Mouse (Mus musculus) stomach, embryonic 14.5 days (tissue): ENCODE data around the gene Tns1. TPM values are rescaled to one million over a fixed set of nuclear protein-coding genes. Genes with fewer than 3 reads are reported as not detected.
"Not testable (repeated sequence)": the region's sequence is repeated elsewhere in the genome, so short reads cannot be mapped to it uniquely, and the experiment has no call there.

Source experiments
- ATAC-seq: fragments of 200-750 bp; cut with Nextera tagmentation; 2 replicates; pipeline ENCODE4 v1.8.0; 2017; ENCODE audit warnings: low read depth, moderate TSS enrichment; ENCODE audit not compliant: insufficient number of reproducible peaks, insufficient read depth, low FRiP score
- H3K27ac ChIP-seq: fragments of 300-500 bp; sonication (generic); 2 replicates; pipeline ENCODE4 v1.5.1; 2014; ENCODE audit warnings: mild to moderate bottlenecking, low read length, moderate library complexity, mixed read lengths
- H3K27me3 ChIP-seq: fragments of 300-500 bp; sonication (generic); 2 replicates; pipeline ENCODE4 v1.6.1; 2014; ENCODE audit warnings: low read length, control low read depth, mixed read lengths; ENCODE audit not compliant: control insufficient read depth, insufficient read depth
- H3K36me3 ChIP-seq: fragments of 300-500 bp; sonication (generic); 2 replicates; pipeline ENCODE4 v1.6.1; 2014; ENCODE audit warnings: mild to moderate bottlenecking, control low read depth, low read length, moderate library complexity, mixed read lengths; ENCODE audit not compliant: control insufficient read depth, insufficient read depth
- H3K4me1 ChIP-seq: fragments of 300-500 bp; sonication (generic); 2 replicates; pipeline ENCODE4 v1.6.1; 2014; ENCODE audit warnings: low read length, control low read depth, mixed read lengths; ENCODE audit not compliant: control insufficient read depth, insufficient read depth
- H3K4me2 ChIP-seq: fragments of 300-500 bp; sonication (generic); replicated peaks from 2 replicates; pipeline ENCODE4 v1.6.1; 2014; ENCODE audit warnings: low read depth, low read length, control low read depth
- H3K4me3 ChIP-seq: fragments of 300-500 bp; sonication (generic); 2 replicates; pipeline ENCODE4 v1.5.1; 2014; ENCODE audit warnings: low read depth, low read length, control low read depth
- H3K9ac ChIP-seq: fragments of 300-500 bp; sonication (generic); replicated peaks from 2 replicates; pipeline ENCODE4 v1.6.1; 2014; ENCODE audit warnings: low read depth, mild to moderate bottlenecking, control low read depth, low read length, moderate library complexity, mixed read lengths
- H3K9me3 ChIP-seq: fragments of 300-500 bp; sonication (generic); 2 replicates; pipeline ENCODE4 v1.6.1; 2016; ENCODE audit warnings: low read depth, low read length, control low read depth; ENCODE audit not compliant: control insufficient read depth
- WGBS: fragments of 180-500 bp; shearing (Covaris S2); extraction: QIAGEN DNeasy Blood & Tissue Kit; methylation state at CpG from one replicate; pipeline ENCODE4 v1.1.7; 2014; 5-methylcytosine and 5-hydroxymethylcytosine counted together
- polyA plus RNA-seq: library from polyadenylated mRNA; unstranded; fragments of >200 nt; fragmentation: Nextera tagmentation; extraction: Ambion mirVana; gene quantifications from 2 replicates; pipeline ENCODE4 v1.2.1, GENCODE M21; 2014

The Tns1 gene
- polyA plus RNA-seq, result 35.3 and 37.9 TPM in 2 replicates

DNA sequence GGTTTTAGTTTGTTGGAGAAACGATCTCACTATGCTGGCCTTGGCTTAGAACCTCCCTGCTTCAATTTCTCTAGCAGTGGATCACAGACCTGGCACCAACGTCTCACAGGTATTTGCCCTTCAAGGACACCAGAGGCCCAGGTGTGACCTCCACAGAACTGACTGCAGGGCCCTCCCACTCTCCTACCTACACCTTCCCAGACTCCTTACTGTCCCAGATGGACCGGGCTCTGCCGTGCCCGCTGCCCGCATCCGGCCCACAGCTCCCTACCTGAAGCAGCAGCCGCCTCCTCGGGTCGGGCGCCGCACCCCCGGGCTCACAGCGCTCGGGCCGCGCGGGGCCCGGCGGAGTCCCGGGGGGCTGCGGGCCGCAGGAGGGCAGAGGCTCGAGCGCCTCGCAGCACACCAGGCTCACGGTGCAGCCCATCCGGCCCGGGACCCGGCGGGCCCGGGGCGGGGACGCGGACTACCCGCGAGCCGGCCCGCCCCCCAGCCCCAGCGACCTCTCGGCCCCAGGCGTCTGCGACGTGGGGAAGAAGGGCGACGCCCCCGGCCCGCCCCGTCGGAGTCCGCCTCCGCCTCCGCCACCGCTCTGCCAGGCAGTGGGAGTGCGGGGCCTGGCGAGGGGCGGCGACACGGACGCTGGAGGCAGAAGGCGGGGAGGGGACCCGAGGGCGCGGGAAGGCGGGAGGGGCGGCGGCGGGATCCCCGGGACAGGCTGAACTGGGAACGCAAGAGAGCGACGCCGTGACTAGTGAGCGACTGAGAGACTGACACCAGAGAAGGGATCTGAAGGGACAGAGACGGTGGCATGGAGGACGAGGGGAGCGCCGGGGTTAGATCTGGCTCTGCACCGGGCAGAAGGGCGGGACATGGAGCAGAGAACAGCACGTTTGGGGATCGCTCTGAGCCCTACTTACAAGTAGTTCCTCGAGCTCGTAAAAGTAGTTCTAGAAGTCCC is at the start of gene Tns1:
Tns1 (minus strand) TSS at position 429 of the 961 bp plus-strand sequence.
- Histone ChIP-seq H3K4me1 (0 out of 2 replicates have a peak, but pooled peaks cover 3% of the 10 kb centered on the region), H3K27me3 (no peaks in the 10 kb centered on the region), H3K27ac (no peak within 1 kb of the TSS), H3K4me3 (peak within 1 kb of the TSS; percentile 51), H3K9ac (peak within 1 kb of the TSS; percentile 61), H3K9me3 (no peaks in the 10 kb centered on the region), H3K4me2 (peak within 1 kb of the TSS; percentile 87), H3K36me3 (no peaks in the 10 kb centered on the region)
- peak; percentile 57; the same call in 1 of the 2 replicates for ATAC-seq
- whole genome bisulfite sequencing, result 1% methylated on average over 81 of the region's 84 CpGs

DNA sequence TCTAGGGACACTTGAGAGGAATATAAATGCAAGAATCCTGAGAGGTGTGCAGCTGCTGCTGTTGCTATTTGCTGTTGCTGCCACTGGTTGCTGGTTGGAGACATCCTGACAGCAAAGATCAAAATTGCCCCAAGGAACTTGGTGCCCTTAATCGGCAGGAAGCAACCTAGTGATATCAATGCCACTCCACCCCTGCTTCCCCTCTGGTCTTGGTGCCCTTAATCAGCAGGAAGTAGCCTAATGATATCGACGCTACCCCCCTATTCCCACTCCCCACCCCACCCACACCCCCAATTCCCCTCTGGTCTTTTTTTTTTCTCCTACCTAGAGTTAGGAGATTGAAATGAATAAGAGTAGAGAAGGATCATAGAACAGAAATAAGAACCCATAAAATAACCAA is 48.5 kb upstream of the Tns1 start:
- WGBS, result 76% methylated on average over 3 of the region's 3 CpGs
- no peak for ATAC-seq
- no peak overlapping the region for H3K9ac ChIP-seq
- peaks cover 4% of the 10 kb centered on the region; the same call in 1 of the 2 replicates for H3K4me1 ChIP-seq
- H3K9me3 ChIP-seq, result no peaks in the 10 kb centered on the region
- H3K4me2 ChIP-seq, result no peak overlapping the region
- H3K27ac ChIP-seq, result no peak overlapping the region
- H3K4me3 ChIP-seq, result no peak overlapping the region
- no peaks in the 10 kb centered on the region for H3K36me3 ChIP-seq
- no peaks in the 10 kb centered on the region for H3K27me3 ChIP-seq

DNA sequence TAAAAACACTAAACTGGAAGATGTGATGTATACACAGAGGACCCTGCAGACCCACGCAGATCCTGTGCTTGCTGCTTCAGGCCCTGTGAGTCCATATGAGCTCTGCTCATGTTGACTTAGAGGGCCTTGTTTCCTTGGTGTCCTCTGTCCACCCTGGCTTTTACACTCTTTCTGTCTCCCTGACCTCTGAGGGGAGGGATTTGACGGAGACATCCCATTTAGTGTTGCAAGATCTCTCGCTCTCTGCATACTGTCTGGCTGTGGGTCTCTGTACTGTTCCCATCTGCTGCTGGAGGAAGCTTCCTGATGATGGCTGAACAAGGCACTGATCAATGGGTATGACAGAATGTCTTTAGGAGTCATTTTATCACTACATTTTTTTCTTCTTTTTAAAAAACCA is 45.5 kb upstream of the Tns1 start:
- no peak overlapping the region for H3K4me3 ChIP-seq
- no peaks in the 10 kb centered on the region for H3K9me3 ChIP-seq
- H3K27ac ChIP-seq, result no peak overlapping the region
- WGBS, result 82% methylated on average over 3 of the region's 3 CpGs
- ATAC-seq, result no peak
- no peaks in the 10 kb centered on the region for H3K27me3 ChIP-seq
- no peaks in the 10 kb centered on the region for H3K36me3 ChIP-seq
- H3K9ac ChIP-seq, result no peak overlapping the region
- no peak overlapping the region for H3K4me2 ChIP-seq
- H3K4me1 ChIP-seq, result no peaks in the 10 kb centered on the region

DNA sequence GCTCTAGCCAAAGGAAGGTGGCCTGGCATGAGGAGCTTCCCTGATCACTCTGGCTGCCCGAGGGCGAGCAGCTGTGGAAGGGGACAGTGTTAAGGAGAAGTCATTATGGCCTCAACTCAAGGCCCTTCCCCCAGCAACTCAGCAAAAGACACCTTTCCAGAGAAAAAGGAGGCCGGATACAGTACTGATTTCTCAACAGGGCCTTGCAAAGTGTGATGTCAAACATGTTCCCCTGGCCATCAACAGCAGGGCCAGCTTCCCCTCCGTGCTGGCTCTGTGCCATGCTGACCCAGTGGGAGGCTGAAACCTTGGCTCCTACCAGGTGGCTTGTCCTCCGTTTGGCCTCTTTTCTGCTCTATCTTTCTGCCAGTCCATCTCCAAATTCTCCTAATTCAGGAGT is 42.9 kb upstream of the Tns1 start:
- no peaks in the 10 kb centered on the region for H3K4me1 ChIP-seq
- H3K4me3 ChIP-seq, result no peak overlapping the region
- no peak overlapping the region for H3K4me2 ChIP-seq
- 76% methylated on average over 5 of the region's 5 CpGs for WGBS
- no peak overlapping the region for H3K27ac ChIP-seq
- H3K9ac ChIP-seq, result no peak overlapping the region
- no peaks in the 10 kb centered on the region for H3K27me3 ChIP-seq
- H3K36me3 ChIP-seq, result no peaks in the 10 kb centered on the region
- ATAC-seq, result no peak
- H3K9me3 ChIP-seq, result no peaks in the 10 kb centered on the region

DNA sequence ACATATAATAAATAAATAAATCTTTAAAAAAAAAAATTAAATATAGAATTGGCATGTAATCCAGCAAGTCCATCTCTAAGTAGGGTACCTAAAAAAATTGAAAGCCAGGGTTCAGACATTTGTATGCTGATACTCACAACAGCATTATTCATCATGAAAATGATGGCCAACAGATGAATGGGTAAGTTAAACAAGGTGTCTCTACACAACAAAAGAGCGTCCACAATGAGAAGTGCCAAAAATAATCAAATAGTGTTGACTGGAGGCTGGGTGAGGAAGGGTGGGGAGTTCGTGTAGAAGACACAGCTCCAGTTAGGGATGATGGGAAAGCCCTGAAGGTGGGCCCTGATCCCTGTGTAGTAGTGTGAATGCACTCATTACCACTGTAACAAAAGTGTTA is 35.8 kb upstream of the Tns1 start:
- Histone ChIP-seq H3K4me3 (no peak overlapping the region), H3K9ac (no peak overlapping the region), H3K4me2 (no peak overlapping the region), H3K4me1 (0 out of 2 replicates have a peak, but pooled peaks cover 3% of the 10 kb centered on the region), H3K36me3 (no peaks in the 10 kb centered on the region), H3K27ac (no peak overlapping the region), H3K27me3 (no peaks in the 10 kb centered on the region), H3K9me3 (no peaks in the 10 kb centered on the region)
- ATAC-seq, result no peak
- WGBS, result 46% methylated on average over 2 of the region's 2 CpGs

DNA sequence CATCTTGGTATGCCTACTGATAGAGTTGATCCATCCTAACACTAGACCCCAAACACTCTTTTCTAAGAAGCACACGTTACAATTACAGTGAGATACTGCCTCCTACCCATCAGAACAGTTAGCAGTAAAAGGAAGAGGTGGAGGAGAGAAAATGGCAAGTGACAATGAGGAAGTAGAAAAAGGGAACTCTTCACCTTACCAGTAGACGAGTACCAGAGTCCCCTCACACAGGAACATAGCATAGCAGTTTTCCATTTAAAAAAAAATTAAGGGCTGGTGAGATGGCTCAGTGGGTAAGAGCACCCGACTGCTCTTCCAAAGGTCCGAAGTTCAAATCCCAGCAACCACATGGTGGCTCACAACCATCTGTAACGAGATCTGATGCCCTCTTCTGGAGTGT is 35.4 kb upstream of the Tns1 start:
- H3K9me3 ChIP-seq, ATAC-seq, H3K27ac ChIP-seq, H3K4me2 ChIP-seq, H3K4me3 ChIP-seq, H3K9ac ChIP-seq, H3K4me1 ChIP-seq, H3K36me3 ChIP-seq, H3K27me3 ChIP-seq: not testable (repeated sequence)
- 82% methylated on average over 4 of the region's 5 CpGs for WGBS

DNA sequence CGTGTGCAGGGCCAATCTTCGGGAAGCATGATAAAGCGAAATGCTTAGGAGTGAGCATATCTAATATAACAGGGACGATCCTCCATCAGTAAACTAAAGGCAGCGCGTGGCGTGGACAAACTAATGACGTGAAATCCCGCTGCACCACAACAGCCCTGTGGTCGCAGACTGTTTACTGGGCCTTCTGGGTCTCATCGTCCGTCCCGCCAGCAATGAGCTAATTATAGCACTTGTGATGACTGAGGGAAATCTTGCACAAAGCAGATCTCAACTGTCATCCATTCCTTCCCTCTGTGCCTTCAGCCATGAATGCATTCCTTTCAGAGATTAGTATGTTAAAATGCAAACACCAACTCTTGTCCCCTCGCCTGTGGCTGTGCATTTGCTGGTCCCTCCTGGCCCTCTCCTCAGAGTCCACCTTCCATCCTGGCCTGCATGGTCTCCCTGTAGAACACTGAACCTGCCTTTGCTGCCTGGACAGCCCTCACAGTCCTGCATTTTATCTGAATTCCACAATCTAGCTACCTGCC is 32.2 kb upstream of the Tns1 start:
- no peaks in the 10 kb centered on the region for H3K9me3 ChIP-seq
- no peak overlapping the region for H3K9ac ChIP-seq
- no peak overlapping the region for H3K4me3 ChIP-seq
- H3K36me3 ChIP-seq, result no peaks in the 10 kb centered on the region
- H3K27ac ChIP-seq, result no peak overlapping the region
- ATAC-seq, result no peak
- 71% methylated on average over 14 of the region's 14 CpGs for WGBS
- H3K27me3 ChIP-seq, result no peaks in the 10 kb centered on the region
- H3K4me1 ChIP-seq, result 0 out of 2 replicates have a peak, but pooled peaks cover 3% of the 10 kb centered on the region
- no peak overlapping the region for H3K4me2 ChIP-seq

DNA sequence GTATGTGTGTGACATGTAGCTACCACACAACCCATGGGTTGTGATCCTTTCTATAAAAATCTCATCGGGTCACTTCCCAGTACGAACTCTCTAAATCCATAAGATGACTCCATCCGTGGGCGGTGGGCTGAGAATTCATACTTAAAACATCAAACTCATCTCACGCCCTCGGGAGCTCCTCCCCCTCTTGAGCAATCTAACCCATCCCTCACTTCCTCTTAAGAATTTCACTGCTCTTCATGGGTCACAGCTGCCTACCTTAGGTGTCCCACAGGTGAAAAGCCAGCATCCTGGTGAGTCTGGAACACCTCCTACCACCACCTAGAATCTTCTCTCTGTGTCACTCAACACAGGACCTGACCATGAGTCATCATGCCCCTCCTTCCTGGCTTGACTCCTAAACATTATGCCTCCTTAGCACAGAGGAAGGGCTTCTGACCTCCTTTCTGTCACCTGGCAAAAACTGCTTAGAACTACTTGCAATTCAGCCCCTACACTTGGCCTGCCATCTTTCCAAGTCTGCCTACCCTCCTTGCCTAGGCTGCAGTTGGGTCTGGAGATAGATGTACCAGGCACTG is 31.3 kb upstream of the Tns1 start:
- WGBS, result 80% methylated on average over 6 of the region's 6 CpGs
- 0 out of 2 replicates have a peak, but pooled peaks cover 3% of the 10 kb centered on the region for H3K4me1 ChIP-seq

More for the DNA sequence above, 31.3 kb upstream of the Tns1 start:
- Histone ChIP-seq H3K4me2 (no peak overlapping the region), H3K4me3 (no peak overlapping the region), H3K27ac (no peak overlapping the region), H3K27me3 (no peaks in the 10 kb centered on the region), H3K9me3 (no peaks in the 10 kb centered on the region), H3K36me3 (no peaks in the 10 kb centered on the region), H3K9ac (no peak overlapping the region)
- ATAC-seq, result no peak
